Mouse (Mus musculus): ENCODE results near the gene Rrp12. TPM values are rescaled to one million over a fixed set of nuclear protein-coding genes. Genes with fewer than 3 reads are reported as not detected.
"Not testable (repeated sequence)": the region's sequence is repeated elsewhere in the genome, so short reads cannot be mapped to it uniquely, and the experiment has no call there.

Gene Rrp12
- polyA plus RNA-seq, 1 experiment from 2014 or later, result 15.4 TPM

DNA sequence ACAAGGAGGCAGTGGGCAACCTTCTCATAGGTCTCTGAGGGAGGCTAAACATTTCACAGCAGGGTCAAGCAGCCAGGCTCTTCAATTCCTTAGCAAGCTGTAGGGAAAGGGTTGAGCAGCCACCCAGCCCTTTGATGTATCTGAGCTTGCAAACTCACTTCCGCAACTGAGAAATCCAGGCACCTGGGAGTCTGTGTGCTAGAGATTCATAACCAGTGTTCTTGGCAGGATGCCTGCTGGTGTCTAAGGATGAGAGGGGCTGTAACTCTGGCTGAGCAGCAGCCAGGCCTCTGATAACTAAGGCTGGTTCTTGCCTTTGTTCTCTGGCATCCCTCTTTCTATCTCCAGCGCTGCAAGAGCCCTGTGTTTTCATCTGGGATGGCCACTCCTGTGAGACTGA lies 5.7 kb upstream of the Rrp12 start:
- no peak overlapping the region for H3K4me2 ChIP-seq
- H3K36me3 ChIP-seq, result no peaks in the 10 kb centered on the region
- H3K27me3 ChIP-seq, result no peaks in the 10 kb centered on the region
- no peaks in the 10 kb centered on the region for H3K9me3 ChIP-seq
- no peak overlapping the region for H3K4me3 ChIP-seq
- WGBS, result 49% methylated on average over 2 of the region's 2 CpGs
- H3K4me1 ChIP-seq (replicated peaks), result peaks cover 2% of the 10 kb centered on the region
- H3K9ac ChIP-seq, result 0 out of 2 replicates have a peak overlapping the region, but pooled peaks have one; percentile 43
- H3K27ac ChIP-seq (replicated peaks), result no peak overlapping the region
- ATAC-seq (ENCODE audit: low read depth), result no peak

DNA sequence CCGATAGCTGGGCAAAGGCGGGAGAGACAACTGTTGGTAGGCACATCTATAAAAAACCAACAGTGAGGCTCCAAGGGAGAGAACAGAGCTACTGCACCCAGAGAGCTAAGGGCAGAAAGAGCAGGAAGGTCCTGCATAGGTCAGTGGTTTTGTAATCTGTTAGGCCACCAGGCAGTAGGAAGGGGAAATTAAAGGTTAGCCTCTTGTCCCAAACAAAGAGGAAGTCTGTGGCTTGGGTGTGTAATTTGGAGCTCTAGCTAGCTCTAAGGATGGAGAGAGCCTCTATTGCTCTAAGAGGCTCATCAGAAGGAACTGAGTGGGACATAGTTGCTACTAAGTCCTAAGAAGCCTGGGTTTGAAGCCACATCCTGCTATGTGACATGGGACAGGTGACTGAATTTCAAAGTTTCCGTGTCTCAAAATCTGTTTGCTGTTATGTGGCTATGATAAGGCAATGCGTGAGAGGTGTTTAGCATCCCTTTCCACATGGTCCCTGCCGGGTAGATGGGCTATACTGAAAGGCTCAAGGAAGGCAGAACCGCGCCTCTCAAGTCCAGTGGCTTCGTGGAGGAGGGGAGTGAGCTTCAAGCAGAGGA lies 4.6 kb upstream of the Rrp12 start:
- no peak for ATAC-seq (ENCODE audit: low read depth)
- Histone ChIP-seq H3K4me3 (no peak overlapping the region), H3K27me3 (no peaks in the 10 kb centered on the region), H3K36me3 (no peaks in the 10 kb centered on the region), H3K9ac (no peak overlapping the region), H3K4me2 (no peak overlapping the region), H3K27ac (replicated peaks) (no peak overlapping the region), H3K9me3 (no peaks in the 10 kb centered on the region), H3K4me1 (replicated peaks) (peaks cover 7% of the 10 kb centered on the region)
- WGBS, result 85% methylated on average over 8 of the region's 8 CpGs

DNA sequence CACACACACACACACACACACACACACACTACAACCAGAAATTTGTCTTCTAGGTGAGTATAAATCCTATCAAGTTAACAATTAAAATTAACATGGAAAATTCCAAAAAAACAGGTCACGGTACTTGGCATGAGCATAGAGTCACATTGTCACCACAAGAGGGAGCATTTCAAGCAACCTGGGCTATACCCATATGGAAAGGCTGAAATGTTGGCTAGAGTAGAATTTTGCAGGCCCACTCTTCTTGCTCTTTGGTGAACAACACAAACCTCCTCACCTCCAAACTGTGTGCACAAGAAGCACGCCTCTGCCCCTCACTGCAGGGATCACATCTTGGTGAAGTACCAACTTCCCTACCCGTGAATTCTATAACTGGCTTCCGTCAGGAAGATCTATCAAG lies 2.9 kb upstream of the Rrp12 start:
- no peak overlapping the region for H3K4me2 ChIP-seq

DNA sequence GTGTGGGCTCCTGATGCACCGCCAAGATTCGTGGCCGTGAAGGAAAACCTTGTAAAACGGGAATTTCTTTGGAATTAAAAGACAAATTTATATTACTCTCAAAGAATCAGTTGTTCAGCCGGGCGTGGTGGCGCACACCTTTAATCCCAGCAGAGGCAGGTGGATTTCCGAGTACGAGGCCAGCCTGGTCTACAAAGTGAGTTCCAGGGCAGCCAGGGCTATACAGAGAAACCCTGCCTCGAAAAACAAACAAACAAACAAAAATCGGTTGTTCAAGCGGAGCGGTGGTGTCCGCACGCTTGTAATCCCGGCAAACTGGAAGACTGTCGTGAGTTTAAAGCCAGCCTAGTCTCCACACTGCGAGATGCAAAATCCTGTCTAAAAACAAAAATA lies 342 bp upstream of the Rrp12 start:
- Histone ChIP-seq H3K4me2 (peak overlapping the region; percentile 94), H3K27me3 (no peaks in the 10 kb centered on the region), H3K4me3 (peak overlapping the region; percentile 62), H3K27ac (replicated peaks) (no peak overlapping the region), H3K4me1 (replicated peaks) (peaks cover 19% of the 10 kb centered on the region), H3K9ac (peak overlapping the region; percentile 73), H3K9me3 (no peaks in the 10 kb centered on the region), H3K36me3 (peaks cover 7% of the 10 kb centered on the region; the same call in 1 of the 2 replicates)
- peak; percentile 41; the same call in 1 of the 2 replicates for ATAC-seq (ENCODE audit: low read depth)
- 19% methylated on average over 18 of the region's 18 CpGs for WGBS

More for the DNA sequence above, 2.9 kb upstream of the Rrp12 start:
- WGBS, result 52% methylated on average over 4 of the region's 4 CpGs
- H3K4me3 ChIP-seq, result no peak overlapping the region
- H3K36me3 ChIP-seq, result no peaks in the 10 kb centered on the region
- H3K9me3 ChIP-seq, result no peaks in the 10 kb centered on the region
- H3K27me3 ChIP-seq, result no peaks in the 10 kb centered on the region
- peaks cover 19% of the 10 kb centered on the region for H3K4me1 ChIP-seq (replicated peaks)
- H3K9ac ChIP-seq, result no peak overlapping the region
- H3K27ac ChIP-seq (replicated peaks), result no peak overlapping the region
- ATAC-seq (ENCODE audit: low read depth), result no peak

DNA sequence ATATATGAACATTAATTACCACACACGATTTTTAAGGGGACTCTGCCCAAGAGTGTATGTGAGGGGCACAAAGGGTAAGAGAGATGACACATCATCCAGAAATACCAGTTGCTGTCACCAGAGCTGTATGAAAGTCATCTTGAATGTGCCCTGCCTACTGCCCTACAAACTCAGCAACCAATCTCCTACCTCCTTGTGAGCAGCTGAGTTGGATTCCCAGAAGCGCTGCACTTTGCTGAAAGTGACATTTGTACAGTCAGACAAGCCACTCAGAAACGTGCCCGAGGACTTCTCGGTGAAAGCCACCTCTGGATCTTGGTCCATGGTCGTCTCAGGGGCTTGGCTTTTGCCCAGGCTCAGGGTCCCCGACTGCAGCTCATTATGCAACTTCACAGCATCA lies 1.0 kb downstream of the Rrp12 start:
- peak overlapping the region; percentile 94 for H3K4me2 ChIP-seq
- peaks cover 19% of the 10 kb centered on the region for H3K36me3 ChIP-seq
- H3K4me1 ChIP-seq (replicated peaks), result peaks cover 19% of the 10 kb centered on the region
- no peaks in the 10 kb centered on the region for H3K9me3 ChIP-seq
- ATAC-seq (ENCODE audit: low read depth), result no peak
- H3K4me3 ChIP-seq, result peak overlapping the region; percentile 62
- peak overlapping the region; percentile 73 for H3K9ac ChIP-seq
- H3K27ac ChIP-seq (replicated peaks), result no peak overlapping the region
- WGBS, result 50% methylated on average over 7 of the region's 7 CpGs
- H3K27me3 ChIP-seq, result no peaks in the 10 kb centered on the region

DNA sequence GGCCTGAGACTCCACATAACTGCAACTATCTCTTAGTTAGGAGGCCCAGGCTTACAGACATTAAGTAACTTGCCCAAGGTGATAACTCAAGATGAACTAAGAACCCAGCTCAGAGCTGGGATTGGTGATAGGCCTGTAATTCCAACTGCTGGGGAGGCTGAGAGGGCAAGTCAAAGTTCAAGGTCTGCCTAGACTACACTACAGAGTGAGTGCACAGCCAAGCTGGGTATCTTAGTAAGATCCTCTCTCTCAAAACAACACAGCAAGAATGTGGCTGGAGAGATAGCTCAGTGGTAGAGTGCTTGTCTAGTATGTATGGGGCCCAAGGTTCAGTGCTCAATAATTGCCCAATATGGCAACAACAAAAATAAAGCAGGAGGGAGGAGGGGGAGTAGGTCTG lies 7.8 kb downstream of the Rrp12 start:
- Histone ChIP-seq H3K9ac (no peak overlapping the region), H3K4me1 (replicated peaks) (no peaks in the 10 kb centered on the region), H3K27ac (replicated peaks) (no peak overlapping the region), H3K9me3 (no peaks in the 10 kb centered on the region), H3K4me3 (no peak overlapping the region), H3K36me3 (peaks cover 85% of the 10 kb centered on the region), H3K4me2 (no peak overlapping the region), H3K27me3 (no peaks in the 10 kb centered on the region)
- no peak for ATAC-seq (ENCODE audit: low read depth)

DNA sequence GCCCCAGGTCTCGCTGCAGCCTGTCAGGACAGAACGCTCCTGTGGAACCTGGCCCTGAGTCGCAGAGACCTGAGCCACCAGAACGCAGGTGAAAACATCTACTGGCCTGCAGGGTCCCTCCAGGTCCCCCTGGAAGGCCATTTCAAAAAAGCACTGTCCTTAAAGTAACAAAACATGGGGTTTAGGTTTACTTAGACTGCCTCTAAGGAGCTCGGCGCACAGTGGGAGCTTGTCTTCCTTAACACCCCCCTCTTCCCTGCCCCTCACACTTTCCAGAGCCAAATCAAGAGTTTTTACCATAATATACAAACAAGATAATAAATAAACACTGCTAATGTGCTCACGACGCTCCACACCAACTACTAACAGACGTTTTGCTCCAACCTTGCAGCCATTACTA lies 12.1 kb downstream of the Rrp12 start:
- ATAC-seq (ENCODE audit: low read depth), result no peak
- no peaks in the 10 kb centered on the region for H3K4me1 ChIP-seq (replicated peaks)
- no peak overlapping the region for H3K27ac ChIP-seq (replicated peaks)
- no peaks in the 10 kb centered on the region for H3K9me3 ChIP-seq
- no peak overlapping the region for H3K4me2 ChIP-seq
- 92% methylated on average over 9 of the region's 9 CpGs for WGBS
- peaks cover 84% of the 10 kb centered on the region for H3K36me3 ChIP-seq
- H3K27me3 ChIP-seq, result no peaks in the 10 kb centered on the region
- no peak overlapping the region for H3K9ac ChIP-seq
- H3K4me3 ChIP-seq, result no peak overlapping the region

DNA sequence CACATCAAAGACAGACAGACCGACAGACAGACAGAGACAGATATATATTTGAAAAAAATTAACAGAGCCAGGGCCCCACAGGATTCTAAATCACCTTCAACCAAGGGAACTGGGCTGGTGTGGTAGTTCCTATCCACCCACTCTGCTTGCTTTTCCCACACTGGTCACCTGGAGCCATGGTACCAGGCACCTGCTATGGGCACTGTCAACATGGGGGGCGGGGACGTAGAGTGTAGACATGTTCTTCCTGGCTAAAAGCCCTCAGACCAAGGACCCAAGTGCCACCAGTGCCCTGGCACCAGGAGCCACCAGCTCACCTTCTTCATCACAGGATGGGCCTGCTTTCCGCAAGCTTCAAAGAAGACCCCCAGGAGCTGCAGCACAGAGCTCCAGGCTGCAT lies 14.1 kb downstream of the Rrp12 start:
- H3K36me3 ChIP-seq, result peaks cover 82% of the 10 kb centered on the region

DNA sequence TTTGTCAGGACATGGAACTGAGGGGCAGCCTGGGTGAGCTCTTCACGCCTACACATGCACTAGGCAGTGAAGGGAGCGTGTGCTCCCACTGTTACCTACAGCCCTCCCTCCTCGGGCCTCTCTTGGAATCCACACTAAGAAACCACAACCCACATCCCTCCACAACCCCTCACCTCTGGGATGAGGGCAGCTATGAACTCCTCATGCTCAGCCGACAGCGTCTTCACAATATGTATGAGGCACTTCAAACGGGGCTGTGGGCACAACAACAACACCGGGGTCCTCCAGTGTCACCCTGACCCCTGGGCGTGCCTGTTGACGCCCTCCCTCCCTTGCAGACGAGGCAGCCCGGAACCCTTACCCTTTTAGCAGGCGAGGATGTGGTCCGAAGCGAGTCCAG lies 21.6 kb downstream of the Rrp12 start:
- Histone ChIP-seq H3K9ac (no peak overlapping the region), H3K9me3 (no peaks in the 10 kb centered on the region), H3K4me3 (no peak overlapping the region), H3K27ac (replicated peaks) (no peak overlapping the region), H3K4me2 (no peak overlapping the region), H3K4me1 (replicated peaks) (no peaks in the 10 kb centered on the region), H3K27me3 (no peaks in the 10 kb centered on the region), H3K36me3 (peaks cover 92% of the 10 kb centered on the region)
- 91% methylated on average over 14 of the region's 14 CpGs for WGBS
- ATAC-seq (ENCODE audit: low read depth), result no peak

More for the DNA sequence above, 14.1 kb downstream of the Rrp12 start:
- Histone ChIP-seq H3K27ac (replicated peaks) (no peak overlapping the region), H3K4me2 (no peak overlapping the region), H3K9me3 (no peaks in the 10 kb centered on the region), H3K27me3 (no peaks in the 10 kb centered on the region), H3K4me3 (no peak overlapping the region), H3K4me1 (replicated peaks) (no peaks in the 10 kb centered on the region), H3K9ac (no peak overlapping the region)
- 98% methylated on average over 4 of the region's 4 CpGs for WGBS
- no peak for ATAC-seq (ENCODE audit: low read depth)

DNA sequence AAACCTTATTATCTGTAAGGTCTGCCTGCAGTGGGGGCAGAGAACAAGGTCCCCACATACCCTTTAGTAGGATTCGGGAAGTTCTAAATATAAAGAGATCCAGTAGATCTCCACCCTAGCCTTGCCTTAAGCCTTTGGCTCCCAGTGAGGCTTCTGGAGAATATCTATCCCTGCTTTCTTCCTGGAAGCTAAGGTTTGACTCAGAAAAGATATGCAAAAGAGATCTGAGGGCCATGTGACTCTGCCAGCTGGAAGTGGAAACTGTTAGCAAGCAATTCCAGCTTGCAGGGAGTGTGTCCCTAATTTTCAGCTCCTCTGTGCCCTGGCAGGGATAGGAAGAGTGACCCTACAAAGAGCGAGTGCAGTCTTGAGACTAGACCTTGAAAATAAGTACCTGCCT lies 23.7 kb downstream of the Rrp12 start:
- Histone ChIP-seq H3K4me2 (no peak overlapping the region), H3K4me3 (no peak overlapping the region), H3K36me3 (peaks cover 96% of the 10 kb centered on the region), H3K4me1 (replicated peaks) (no peaks in the 10 kb centered on the region), H3K9ac (no peak overlapping the region), H3K27ac (replicated peaks) (no peak overlapping the region), H3K27me3 (no peaks in the 10 kb centered on the region), H3K9me3 (no peaks in the 10 kb centered on the region)
- ATAC-seq (ENCODE audit: low read depth), result no peak
- WGBS, result 93% methylated on average over 2 of the region's 2 CpGs

DNA sequence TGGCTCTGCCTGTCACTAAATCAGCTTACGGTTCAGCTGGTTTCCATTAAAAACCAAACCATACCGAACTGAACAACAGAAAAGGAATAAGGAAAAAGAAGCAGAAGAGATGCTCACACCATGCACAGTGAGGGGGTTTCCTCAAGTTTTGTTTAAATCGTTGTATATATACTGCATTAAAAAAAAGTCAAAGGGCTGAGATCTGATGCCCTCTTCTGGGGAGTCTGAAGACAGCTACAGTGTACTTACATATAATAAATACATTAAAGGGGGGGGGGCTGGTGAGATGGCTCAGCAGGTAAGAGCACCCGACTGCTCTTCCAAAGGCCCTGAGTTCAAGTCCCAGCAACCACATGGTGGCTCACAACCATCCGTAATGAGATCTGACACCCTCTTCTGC lies 26.0 kb downstream of the Rrp12 start:
- 84% methylated on average over 5 of the region's 5 CpGs for WGBS
- H3K27me3 ChIP-seq, result not testable (repeated sequence)

DNA sequence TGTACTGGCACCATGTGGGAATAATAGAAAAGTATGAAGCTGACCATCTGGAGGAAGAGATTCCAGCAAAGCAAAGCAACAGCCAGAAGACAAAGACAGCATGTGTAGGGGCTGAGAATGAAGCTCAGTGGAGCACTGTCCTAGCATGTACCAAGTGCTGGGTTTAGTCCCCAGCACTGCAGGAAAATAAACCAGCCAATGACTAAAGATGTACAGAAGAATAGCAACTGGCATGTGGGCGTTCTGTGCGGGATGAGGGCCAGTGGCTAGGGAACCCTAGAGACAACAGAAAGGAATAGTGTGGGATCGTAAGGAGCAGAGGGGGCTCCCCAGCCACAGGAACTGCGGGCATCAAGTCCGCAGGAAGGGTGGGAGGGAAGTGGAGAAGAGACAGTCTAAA lies 26.7 kb downstream of the Rrp12 start:
- Histone ChIP-seq H3K27ac (replicated peaks) (no peak overlapping the region), H3K27me3 (no peaks in the 10 kb centered on the region), H3K36me3 (peaks cover 96% of the 10 kb centered on the region), H3K9ac (no peak overlapping the region), H3K4me1 (replicated peaks) (no peaks in the 10 kb centered on the region), H3K4me2 (no peak overlapping the region), H3K4me3 (no peak overlapping the region), H3K9me3 (no peaks in the 10 kb centered on the region)
- WGBS, result 94% methylated on average over 5 of the region's 5 CpGs
- no peak for ATAC-seq (ENCODE audit: low read depth)

More for the DNA sequence above, 26.0 kb downstream of the Rrp12 start:
- H3K27ac ChIP-seq (replicated peaks); H3K4me2 ChIP-seq; H3K9ac ChIP-seq; H3K4me1 ChIP-seq (replicated peaks); H3K4me3 ChIP-seq; ATAC-seq (ENCODE audit: low read depth); H3K9me3 ChIP-seq: not testable (repeated sequence)
- H3K36me3 ChIP-seq, result peaks cover 97% of the 10 kb centered on the region

DNA sequence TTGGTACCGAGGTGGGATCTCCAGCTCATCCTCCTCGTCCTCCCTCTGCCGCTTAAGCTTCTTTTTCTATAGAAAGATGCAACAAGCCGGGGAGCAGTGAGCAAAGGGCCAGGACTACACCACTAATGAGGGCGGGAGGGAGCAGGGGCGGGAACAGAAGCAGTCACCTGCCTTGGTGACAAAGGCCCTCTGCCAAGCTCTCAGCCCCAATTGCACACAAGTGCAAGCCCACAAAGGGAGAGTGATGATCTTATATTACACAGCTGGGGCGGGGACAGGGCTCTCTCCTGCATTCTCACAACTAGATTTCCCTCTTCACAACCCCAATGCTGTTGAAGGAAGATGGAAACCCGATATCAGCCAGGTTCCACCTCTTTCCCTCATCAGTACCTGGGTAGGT lies 29.3 kb downstream of the Rrp12 start:
- Histone ChIP-seq H3K9me3 (no peaks in the 10 kb centered on the region), H3K27me3 (no peaks in the 10 kb centered on the region), H3K36me3 (peaks cover 95% of the 10 kb centered on the region), H3K27ac (replicated peaks) (no peak overlapping the region), H3K4me3 (no peak overlapping the region), H3K4me2 (no peak overlapping the region), H3K9ac (no peak overlapping the region), H3K4me1 (replicated peaks) (no peaks in the 10 kb centered on the region)
- no peak for ATAC-seq (ENCODE audit: low read depth)
- 84% methylated on average over 8 of the region's 8 CpGs for WGBS
